Mouse (Mus musculus) midbrain, embryonic 16.5 days (tissue): ENCODE measurements around the gene Rgs11. TPM values are rescaled to one million over a fixed set of nuclear protein-coding genes. Genes with fewer than 3 reads are reported as not detected.

ENCODE experiments used
- ATAC-seq: fragments of 200-750 bp; cut with Nextera tagmentation; 2 replicates; pipeline ENCODE4 v1.8.0; 2017; ENCODE audit warnings: moderate TSS enrichment
- H3K27ac ChIP-seq: fragments of 300-500 bp; sonication (generic); 2 replicates; pipeline ENCODE4 v1.5.1; 2014; ENCODE audit warnings: mild to moderate bottlenecking, low read length, mixed read lengths
- H3K27me3 ChIP-seq: fragments of 300-500 bp; sonication (generic); 2 replicates; pipeline ENCODE4 v1.6.1; 2014; ENCODE audit warnings: low read depth, low read length, mixed read lengths; ENCODE audit not compliant: control insufficient read depth, insufficient read depth
- H3K36me3 ChIP-seq: fragments of 300-500 bp; sonication (generic); 2 replicates; pipeline ENCODE4 v1.6.1; 2014; ENCODE audit warnings: mild to moderate bottlenecking, low read length, moderate library complexity, mixed read lengths; ENCODE audit not compliant: control insufficient read depth, insufficient read depth
- H3K4me1 ChIP-seq: fragments of 300-500 bp; sonication (generic); 2 replicates; pipeline ENCODE4 v1.6.1; 2014; ENCODE audit warnings: mild to moderate bottlenecking, low read length, mixed read lengths; ENCODE audit not compliant: control insufficient read depth, insufficient read depth
- H3K4me2 ChIP-seq: fragments of 300-500 bp; sonication (generic); 2 replicates; pipeline ENCODE4 v1.6.1; 2014; ENCODE audit warnings: mild to moderate bottlenecking, low read length, mixed read lengths
- H3K4me3 ChIP-seq: fragments of 300-500 bp; sonication (generic); 2 replicates; pipeline ENCODE4 v1.5.1; 2014; ENCODE audit warnings: low read depth, mild to moderate bottlenecking, low read length, moderate library complexity, mixed read lengths
- H3K9ac ChIP-seq: fragments of 300-500 bp; sonication (generic); 2 replicates; pipeline ENCODE4 v1.6.1; 2014; ENCODE audit warnings: low read depth, low read length, mixed read lengths
- H3K9me3 ChIP-seq: fragments of 300-500 bp; sonication (generic); replicated peaks from 2 replicates; pipeline ENCODE4 v1.6.1; 2014; ENCODE audit warnings: mild to moderate bottlenecking, low read length, mixed read lengths; ENCODE audit not compliant: control insufficient read depth, poor library complexity, severe bottlenecking
- WGBS: fragments of 180-500 bp; shearing (Covaris S2); extraction: QIAGEN DNeasy Blood & Tissue Kit; methylation state at CpG from one replicate; pipeline ENCODE4 v1.1.7; 2014; 5-methylcytosine and 5-hydroxymethylcytosine counted together
- polyA plus RNA-seq: library from polyadenylated mRNA; unstranded; fragments of >200 nt; fragmentation: Nextera tagmentation; extraction: Ambion mirVana; gene quantifications from 2 replicates; pipeline ENCODE4 v1.2.1, GENCODE M21; 2015

Rgs11 gene
- polyA plus RNA-seq, 1 experiment from 2014 or later = 13.6 TPM

GRCm38 (mm10) chr17:26253399-26253798, 50.6 kb downstream of the Rgs11 start:
- H3K9me3 ChIP-seq = no peaks in the 10 kb centered on the region
- 0 out of 2 replicates have a peak, but pooled peaks cover 2% of the 10 kb centered on the region for H3K36me3 ChIP-seq
- under 1% methylated on average over 24 of the region's 24 CpGs for WGBS
- H3K27ac ChIP-seq = peak overlapping the region; percentile 98
- ATAC-seq = no peak
- peak overlapping the region; percentile 94 for H3K9ac ChIP-seq
- peak overlapping the region; percentile 97 for H3K4me3 ChIP-seq
- peaks cover 16% of the 10 kb centered on the region for H3K4me1 ChIP-seq
- H3K27me3 ChIP-seq = no peaks in the 10 kb centered on the region; the same call in 1 of the 2 replicates
- peak overlapping the region; percentile 91 for H3K4me2 ChIP-seq

GRCm38 (mm10) chr17:26255313-26255712, 52.6 kb downstream of the Rgs11 start:
- 98% methylated on average over 7 of the region's 7 CpGs for WGBS
- no peak overlapping the region for H3K27ac ChIP-seq
- no peak overlapping the region for H3K9ac ChIP-seq
- no peak overlapping the region for H3K4me2 ChIP-seq
- no peaks in the 10 kb centered on the region for H3K27me3 ChIP-seq
- H3K9me3 ChIP-seq = no peaks in the 10 kb centered on the region
- no peak overlapping the region for H3K4me3 ChIP-seq
- peaks cover 16% of the 10 kb centered on the region for H3K4me1 ChIP-seq
- H3K36me3 ChIP-seq = peaks cover 7% of the 10 kb centered on the region; the same call in 1 of the 2 replicates
- no peak for ATAC-seq

Other genes starting within 250 kb of the Rgs11 start
- gene Capn15, start 217.2 kb upstream of the Rgs11 start, polyA plus RNA-seq = 20.6 and 20.8 TPM in 2 replicates
- 25.8 and 30.1 TPM in 2 replicates for gene Rab11fip3, start 133.4 kb upstream of the Rgs11 start, polyA plus RNA-seq
- gene Decr2, start 112.6 kb upstream of the Rgs11 start, polyA plus RNA-seq = 38.2 and 41.3 TPM in 2 replicates
- gene Nme4, start 107.3 kb upstream of the Rgs11 start, polyA plus RNA-seq = 16.8 and 18.3 TPM in 2 replicates
- gene Tmem8, start 89.7 kb upstream of the Rgs11 start, polyA plus RNA-seq = 3.8 and 3.9 TPM in 2 replicates
- gene Mrpl28, start 79.5 kb upstream of the Rgs11 start, polyA plus RNA-seq = 161 and 172 TPM in 2 replicates
- gene Axin1, start 64.3 kb upstream of the Rgs11 start, polyA plus RNA-seq = 19.1 and 20.6 TPM in 2 replicates
- gene Pdia2, start 3.9 kb upstream of the Rgs11 start, polyA plus RNA-seq = 0.48 TPM in 1 of 2 replicates, not detected in the other
- 131 and 182 TPM in 2 replicates for gene Arhgdig, start 4.8 kb downstream of the Rgs11 start, polyA plus RNA-seq
- 30.3 and 32.6 TPM in 2 replicates for gene Fam234a, start 41.3 kb downstream of the Rgs11 start, polyA plus RNA-seq
- gene Luc7l, start 49.9 kb downstream of the Rgs11 start, polyA plus RNA-seq = 114 and 124 TPM in 2 replicates
- 2.0 and 2.3 TPM in 2 replicates for gene Neurl1b, start 211.9 kb downstream of the Rgs11 start, polyA plus RNA-seq